Mouse (Mus musculus): Measurements from ENCODE around the gene Ifna13. TPM values are rescaled to one million over a fixed set of nuclear protein-coding genes. Genes with fewer than 3 reads are reported as not detected.

Gene Ifna13
- polyA plus RNA-seq, 1 experiment from 2014 or later = not detected

GRCm38 (mm10) chr4:88642526-88642925 is 1.7 kb downstream of the Ifna13 start:
- Histone ChIP-seq H3K4me2 (replicated peaks) (no peak overlapping the region), H3K4me3 (replicated peaks; ENCODE audit: low read length) (no peak overlapping the region), H3K9me3 (ENCODE audit: control insufficient read depth, low read length) (no peaks in the 10 kb centered on the region), H3K27ac (no peak overlapping the region), H3K4me1 (replicated peaks; ENCODE audit: control insufficient read depth, insufficient read depth, low read length) (no peaks in the 10 kb centered on the region), H3K36me3 (replicated peaks; ENCODE audit: control insufficient read depth, insufficient read depth) (no peaks in the 10 kb centered on the region), H3K9ac (no peak overlapping the region), H3K27me3 (ENCODE audit: control insufficient read depth, insufficient read depth, low read length) (no peaks in the 10 kb centered on the region)
- WGBS = 46% methylated on average over 2 of the region's 2 CpGs
- DNase-seq (ENCODE audit: low spot score) (no peak), ATAC-seq (ENCODE audit: low FRiP score) (no peak)

DNA sequence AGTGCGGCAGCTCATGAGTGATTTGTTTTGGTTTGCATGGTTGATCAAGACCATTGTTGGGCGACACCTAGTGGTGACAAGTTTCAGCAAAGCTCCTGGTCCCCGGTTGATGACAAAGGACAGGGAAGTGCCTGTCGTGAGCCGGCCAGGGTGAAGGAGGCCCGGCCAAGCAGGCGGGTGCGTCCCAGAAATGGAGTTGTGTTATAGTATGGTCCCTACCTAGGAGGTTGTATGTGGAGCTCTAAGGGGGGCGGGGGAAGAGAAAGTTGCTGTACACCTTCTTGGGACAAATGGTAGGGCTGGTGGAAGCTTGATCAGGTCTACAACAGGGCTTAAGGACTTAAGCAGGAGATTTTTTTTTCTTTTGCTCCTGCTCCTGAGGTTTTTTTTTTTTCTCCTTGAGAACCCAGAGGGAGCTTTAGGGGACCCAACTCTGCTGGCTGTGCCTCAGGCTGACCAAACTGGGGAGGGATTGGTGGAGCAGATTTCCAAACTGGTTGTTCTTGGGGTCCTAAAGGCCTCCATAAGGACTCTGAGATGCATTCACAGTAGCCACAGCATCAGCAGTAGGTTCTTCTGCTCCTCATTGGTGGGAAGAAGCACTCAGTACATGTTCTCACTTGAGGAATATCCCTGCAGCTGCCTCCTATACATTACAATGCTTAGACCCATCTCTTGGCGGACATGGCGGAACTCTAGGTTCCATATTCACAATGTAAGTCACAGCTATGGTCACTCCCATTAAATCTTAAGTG is 3.0 kb downstream of the Ifna13 start:
- DNase-seq (ENCODE audit: low spot score) (peak; percentile 97), ATAC-seq (ENCODE audit: low FRiP score) (peak; percentile 98)
- 0 out of 2 replicates have a peak overlapping the region, but pooled peaks have one; percentile 8 for H3K4me3 ChIP-seq (replicated peaks; ENCODE audit: low read length)
- H3K4me1 ChIP-seq (replicated peaks; ENCODE audit: control insufficient read depth, insufficient read depth, low read length) = no peaks in the 10 kb centered on the region
- no peak overlapping the region for H3K27ac ChIP-seq
- no peaks in the 10 kb centered on the region for H3K27me3 ChIP-seq (ENCODE audit: control insufficient read depth, insufficient read depth, low read length)
- peak overlapping the region; percentile 38 for H3K4me2 ChIP-seq (replicated peaks)
- H3K9me3 ChIP-seq (ENCODE audit: control insufficient read depth, low read length) = no peaks in the 10 kb centered on the region
- 18% methylated on average over 11 of the region's 11 CpGs for WGBS
- no peak overlapping the region for H3K9ac ChIP-seq
- no peaks in the 10 kb centered on the region for H3K36me3 ChIP-seq (replicated peaks; ENCODE audit: control insufficient read depth, insufficient read depth)

DNA sequence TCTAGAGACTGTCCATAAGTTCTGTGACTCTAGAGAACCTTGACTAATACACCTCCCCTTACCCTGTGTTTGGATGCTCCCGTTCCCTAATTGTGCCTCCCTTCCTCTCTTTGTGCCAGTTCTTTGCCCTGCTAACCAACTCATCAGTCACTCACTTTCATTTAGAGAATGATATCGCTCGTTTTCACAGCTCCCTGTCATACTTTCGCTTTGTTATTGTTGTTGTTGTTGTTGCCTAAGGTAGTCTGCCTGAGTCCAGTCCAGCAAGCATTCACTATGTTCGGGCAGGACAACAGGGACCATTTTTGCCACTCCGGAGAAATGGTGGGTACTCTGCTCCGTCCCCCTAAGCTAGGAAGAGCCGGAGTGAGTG is 3.6 kb downstream of the Ifna13 start:
- DNase-seq (ENCODE audit: low spot score) (no peak), ATAC-seq (ENCODE audit: low FRiP score) (no peak)
- Histone ChIP-seq H3K9ac (no peak overlapping the region), H3K4me1 (replicated peaks; ENCODE audit: control insufficient read depth, insufficient read depth, low read length) (no peaks in the 10 kb centered on the region), H3K36me3 (replicated peaks; ENCODE audit: control insufficient read depth, insufficient read depth) (no peaks in the 10 kb centered on the region), H3K27me3 (ENCODE audit: control insufficient read depth, insufficient read depth, low read length) (no peaks in the 10 kb centered on the region), H3K9me3 (ENCODE audit: control insufficient read depth, low read length) (no peaks in the 10 kb centered on the region), H3K27ac (no peak overlapping the region), H3K4me3 (replicated peaks; ENCODE audit: low read length) (0 out of 2 replicates have a peak overlapping the region, but pooled peaks have one; percentile 8), H3K4me2 (replicated peaks) (peak overlapping the region; percentile 38)
- WGBS = 66% methylated on average over 8 of the region's 8 CpGs

DNA sequence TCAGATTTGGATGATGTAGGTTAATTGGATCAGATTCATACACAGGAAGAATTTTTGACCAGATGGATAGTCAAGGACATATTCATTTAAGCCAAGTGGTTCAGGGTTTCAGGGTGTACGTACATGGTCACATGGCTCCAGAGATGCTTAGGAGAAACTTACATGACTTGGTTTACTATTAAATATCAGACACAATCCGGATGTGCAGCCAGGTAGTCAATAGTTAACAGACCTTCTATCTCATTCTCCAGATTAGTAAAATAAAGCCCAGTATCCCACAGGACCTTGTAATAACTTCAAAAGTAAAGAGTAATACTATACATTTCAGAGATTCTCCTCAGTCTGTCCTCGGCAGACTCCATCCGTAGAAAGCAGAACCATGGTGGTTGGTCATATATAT is 9.9 kb downstream of the Ifna13 start, which contains the start of gene C87499:
Gene C87499 (minus strand): TSS at position 101 of the 400 bp plus-strand sequence.
- 92% methylated on average over 4 of the region's 4 CpGs for WGBS
- no peak for ATAC-seq (ENCODE audit: low FRiP score)

GRCm38 (mm10) chr4:88603276-88603675 is 41.0 kb downstream of the Ifna13 start, which contains the start of gene Ifna12:
Ifna12 (minus strand) TSS chr4:88603376.
- no peaks in the 10 kb centered on the region for H3K9me3 ChIP-seq (ENCODE audit: control insufficient read depth, low read length)
- no peak within 1 kb of the TSS for H3K4me2 ChIP-seq (replicated peaks)
- no peak within 1 kb of the TSS for H3K4me3 ChIP-seq (replicated peaks; ENCODE audit: low read length)
- DNase-seq (ENCODE audit: low spot score) (no peak), ATAC-seq (ENCODE audit: low FRiP score) (no peak)
- no peak within 1 kb of the TSS for H3K9ac ChIP-seq
- H3K36me3 ChIP-seq (replicated peaks; ENCODE audit: control insufficient read depth, insufficient read depth) = no peaks in the 10 kb centered on the region
- H3K27me3 ChIP-seq (ENCODE audit: control insufficient read depth, insufficient read depth, low read length) = no peaks in the 10 kb centered on the region
- H3K27ac ChIP-seq = no peak within 1 kb of the TSS
- no peaks in the 10 kb centered on the region for H3K4me1 ChIP-seq (replicated peaks; ENCODE audit: control insufficient read depth, insufficient read depth, low read length)

More for the DNA sequence above, 9.9 kb downstream of the Ifna13 start, which contains the start of gene C87499:
- DNase-seq (ENCODE audit: low spot score) = no peak
- no peak within 1 kb of the TSS for H3K9ac ChIP-seq
- no peaks in the 10 kb centered on the region for H3K27me3 ChIP-seq (ENCODE audit: control insufficient read depth, insufficient read depth, low read length)
- H3K27ac ChIP-seq = no peak within 1 kb of the TSS
- H3K4me1 ChIP-seq (replicated peaks; ENCODE audit: control insufficient read depth, insufficient read depth, low read length) = no peaks in the 10 kb centered on the region
- no peaks in the 10 kb centered on the region for H3K9me3 ChIP-seq (ENCODE audit: control insufficient read depth, low read length)
- H3K4me2 ChIP-seq (replicated peaks) = no peak within 1 kb of the TSS
- H3K36me3 ChIP-seq (replicated peaks; ENCODE audit: control insufficient read depth, insufficient read depth) = no peaks in the 10 kb centered on the region
- no peak within 1 kb of the TSS for H3K4me3 ChIP-seq (replicated peaks; ENCODE audit: low read length)

Other genes with a start within 250 kb of the Ifna13 start
- gene Hacd4, start 205.5 kb downstream of the Ifna13 start, polyA plus RNA-seq (2014; fragmentation: Nextera tagmentation; extraction: Ambion mirVana) = 5.4 and 6.8 TPM in 2 replicates
- gene Ifnb1, start 121.7 kb downstream of the Ifna13 start, polyA plus RNA-seq (2014; fragmentation: Nextera tagmentation; extraction: Ambion mirVana) = not detected in 2 replicates
- not detected in 2 replicates for gene Ifna15, start 86.2 kb downstream of the Ifna13 start, polyA plus RNA-seq (2014; fragmentation: Nextera tagmentation; extraction: Ambion mirVana)
- gene Ifna14, start 72.7 kb downstream of the Ifna13 start, polyA plus RNA-seq (2014; fragmentation: Nextera tagmentation; extraction: Ambion mirVana) = not detected in 2 replicates
- gene Ifna9, start 52.1 kb downstream of the Ifna13 start, polyA plus RNA-seq (2014; fragmentation: Nextera tagmentation; extraction: Ambion mirVana) = not detected in 2 replicates
- gene Ifna12, start 41.1 kb downstream of the Ifna13 start, polyA plus RNA-seq (2014; fragmentation: Nextera tagmentation; extraction: Ambion mirVana) = not detected in 2 replicates
- gene C87499, start 10.0 kb downstream of the Ifna13 start, polyA plus RNA-seq (2014; fragmentation: Nextera tagmentation; extraction: Ambion mirVana) = not detected in 2 replicates
- gene Ifna16, start 32.5 kb upstream of the Ifna13 start, polyA plus RNA-seq (2014; fragmentation: Nextera tagmentation; extraction: Ambion mirVana) = not detected in 2 replicates
- not detected in 2 replicates for gene Ifna2, start 39.5 kb upstream of the Ifna13 start, polyA plus RNA-seq (2014; fragmentation: Nextera tagmentation; extraction: Ambion mirVana)
- gene Ifnab, start 46.9 kb upstream of the Ifna13 start, polyA plus RNA-seq (2014; fragmentation: Nextera tagmentation; extraction: Ambion mirVana) = not detected in 2 replicates
- gene Gm26566, start 77.3 kb upstream of the Ifna13 start, polyA plus RNA-seq (2014; fragmentation: Nextera tagmentation; extraction: Ambion mirVana) = 2.4 and 3.2 TPM in 2 replicates
- gene Klhl9, start 78.0 kb upstream of the Ifna13 start, polyA plus RNA-seq (2014; fragmentation: Nextera tagmentation; extraction: Ambion mirVana) = 144 and 155 TPM in 2 replicates
- not detected in 2 replicates for gene Gm13271, start 110.4 kb upstream of the Ifna13 start, polyA plus RNA-seq (2014; fragmentation: Nextera tagmentation; extraction: Ambion mirVana)
- gene Gm13283, start 115.7 kb upstream of the Ifna13 start, polyA plus RNA-seq (2014; fragmentation: Nextera tagmentation; extraction: Ambion mirVana) = 0.15 TPM in 1 of 2 replicates, not detected in the other
- not detected in 2 replicates for gene Gm13290, start 129.4 kb upstream of the Ifna13 start, polyA plus RNA-seq (2014; fragmentation: Nextera tagmentation; extraction: Ambion mirVana)
- gene Gm13289, start 132.5 kb upstream of the Ifna13 start, polyA plus RNA-seq (2014; fragmentation: Nextera tagmentation; extraction: Ambion mirVana) = not detected in 2 replicates
- not detected in 2 replicates for gene Gm13272, start 135.4 kb upstream of the Ifna13 start, polyA plus RNA-seq (2014; fragmentation: Nextera tagmentation; extraction: Ambion mirVana)
- not detected in 2 replicates for gene Ifnz, start 137.7 kb upstream of the Ifna13 start, polyA plus RNA-seq (2014; fragmentation: Nextera tagmentation; extraction: Ambion mirVana)
- gene Gm13276, start 141.2 kb upstream of the Ifna13 start, polyA plus RNA-seq (2014; fragmentation: Nextera tagmentation; extraction: Ambion mirVana) = not detected in 2 replicates
- not detected in 2 replicates for gene Gm13277, start 144.2 kb upstream of the Ifna13 start, polyA plus RNA-seq (2014; fragmentation: Nextera tagmentation; extraction: Ambion mirVana)
- not detected in 2 replicates for gene Gm13278, start 147.1 kb upstream of the Ifna13 start, polyA plus RNA-seq (2014; fragmentation: Nextera tagmentation; extraction: Ambion mirVana)
- gene Gm13275, start 150.0 kb upstream of the Ifna13 start, polyA plus RNA-seq (2014; fragmentation: Nextera tagmentation; extraction: Ambion mirVana) = not detected in 2 replicates
- not detected in 2 replicates for gene Gm13279, start 152.9 kb upstream of the Ifna13 start, polyA plus RNA-seq (2014; fragmentation: Nextera tagmentation; extraction: Ambion mirVana)
- 0.16 TPM in 1 of 2 replicates, not detected in the other for gene Gm13285, start 155.2 kb upstream of the Ifna13 start, polyA plus RNA-seq (2014; fragmentation: Nextera tagmentation; extraction: Ambion mirVana)
- gene Gm13287, start 158.8 kb upstream of the Ifna13 start, polyA plus RNA-seq (2014; fragmentation: Nextera tagmentation; extraction: Ambion mirVana) = not detected in 2 replicates
- gene Gm13288, start 161.1 kb upstream of the Ifna13 start, polyA plus RNA-seq (2014; fragmentation: Nextera tagmentation; extraction: Ambion mirVana) = not detected in 2 replicates
- not detected in 2 replicates for gene Ifna7, start 171.8 kb upstream of the Ifna13 start, polyA plus RNA-seq (2014; fragmentation: Nextera tagmentation; extraction: Ambion mirVana)
- not detected in 2 replicates for gene Ifna11, start 175.5 kb upstream of the Ifna13 start, polyA plus RNA-seq (2014; fragmentation: Nextera tagmentation; extraction: Ambion mirVana)
- not detected in 2 replicates for gene Ifna6, start 183.0 kb upstream of the Ifna13 start, polyA plus RNA-seq (2014; fragmentation: Nextera tagmentation; extraction: Ambion mirVana)
- gene Ifna5, start 191.1 kb upstream of the Ifna13 start, polyA plus RNA-seq (2014; fragmentation: Nextera tagmentation; extraction: Ambion mirVana) = not detected in 2 replicates
- gene Ifna4, start 197.4 kb upstream of the Ifna13 start, polyA plus RNA-seq (2014; fragmentation: Nextera tagmentation; extraction: Ambion mirVana) = not detected in 2 replicates
- gene Ifna1, start 205.6 kb upstream of the Ifna13 start, polyA plus RNA-seq (2014; fragmentation: Nextera tagmentation; extraction: Ambion mirVana) = not detected in 2 replicates
- gene Ifne, start 235.7 kb upstream of the Ifna13 start, polyA plus RNA-seq (2014; fragmentation: Nextera tagmentation; extraction: Ambion mirVana) = not detected in 2 replicates

Measured in hindbrain, embryonic 14.5 days (tissue).